8 mouse cellular contexts compared by ENCODE assay signal in the genomic region with DNA sequence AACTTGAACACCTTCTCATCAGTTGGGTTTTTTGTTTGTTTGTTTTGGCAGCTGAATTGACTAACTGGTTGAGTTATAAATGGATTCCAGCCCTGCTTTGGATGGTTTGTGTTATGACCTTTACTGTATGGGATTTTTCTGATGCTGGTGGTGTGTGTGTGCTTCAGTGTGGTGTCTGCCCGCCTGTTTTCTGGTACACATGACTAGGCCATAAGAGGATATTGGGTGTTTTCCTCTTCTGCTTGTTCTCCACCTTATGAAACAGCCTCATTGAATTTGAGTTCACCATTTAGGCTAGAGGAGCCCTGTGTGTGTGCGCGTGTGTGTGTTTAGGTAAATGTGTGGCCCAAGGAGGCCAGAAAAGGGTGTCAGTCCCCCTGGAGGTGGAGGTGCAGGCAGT. TPM values are rescaled to one million over a fixed set of nuclear protein-coding genes. Genes with fewer than 3 reads are reported as not detected.
DNase-seq lines count a peak whose midpoint lies in the region; ATAC-seq lines count a peak whose summit lies in the region.

No protein-coding gene starts in this region.

- no peaks in the 10 kb centered on the region for H3K27me3 ChIP-seq in limb, embryonic 11.5 days (ENCODE audit: control insufficient read depth, insufficient read depth, low read length)
- H3K27me3 ChIP-seq in stomach, embryonic 15.5 days (replicated peaks) = no peaks in the 10 kb centered on the region

- ATAC-seq in CD4-positive, CD25-positive, alpha-beta regulatory T cell, adult 4 months = no peak
- no peak for ATAC-seq in limb, embryonic 11.5 days (ENCODE audit: insufficient number of reproducible peaks, low FRiP score, low TSS enrichment, low read depth)
- ATAC-seq in stomach, embryonic 15.5 days (ENCODE audit: insufficient read depth, low FRiP score, low read depth) = no peak

- H3K27ac ChIP-seq in limb, embryonic 11.5 days (replicated peaks; ENCODE audit: low read depth, low read length) = no peak overlapping the region
- H3K27ac ChIP-seq in stomach, embryonic 15.5 days = peak overlapping the region; percentile 99; the same call in 1 of the 2 replicates

- H3K9ac ChIP-seq in limb, embryonic 11.5 days (ENCODE audit: low read length) = peak overlapping the region; percentile 94
- peak overlapping the region; percentile 30; the same call in 1 of the 2 replicates for H3K9ac ChIP-seq in stomach, embryonic 15.5 days

- H3K4me2 ChIP-seq in limb, embryonic 11.5 days (ENCODE audit: low read depth, severe bottlenecking) = peak overlapping the region; percentile 85
- peak overlapping the region; percentile 76 for H3K4me2 ChIP-seq in stomach, embryonic 15.5 days

- 67% methylated on average over 3 of the region's 3 CpGs for WGBS in limb, embryonic 11.5 days
- 39% methylated on average over 3 of the region's 3 CpGs for WGBS in stomach, embryonic 15.5 days

- no peaks in the 10 kb centered on the region for H3K9me3 ChIP-seq in limb, embryonic 11.5 days (ENCODE audit: control insufficient read depth, low read length)
- no peaks in the 10 kb centered on the region for H3K9me3 ChIP-seq in stomach, embryonic 15.5 days

- peak overlapping the region; percentile 95 for H3K4me3 ChIP-seq in limb, embryonic 11.5 days (ENCODE audit: low read depth, low read length)
- H3K4me3 ChIP-seq in stomach, embryonic 15.5 days (replicated peaks) = peak overlapping the region; percentile 89

- peak; percentile 26 for DNase-seq in CD4-positive, CD25-positive, alpha-beta regulatory T cell, adult 2 months (ENCODE audit: low read depth, low spot score)
- DNase-seq in thymus, postnatal 14 days = peak; percentile 11
- no peak for DNase-seq in thymus, adult 18-20 months
- DNase-seq in limb, embryonic 11.5 days (ENCODE audit: low spot score) = no peak
- no peak for DNase-seq in gastrocnemius, adult 8-10 months (ENCODE audit: low spot score in 2 of 2)
- DNase-seq in cerebellum, adult 9-10 months = no peak

- no peaks in the 10 kb centered on the region; the same call in 1 of the 2 replicates for H3K36me3 ChIP-seq in limb, embryonic 11.5 days (ENCODE audit: control insufficient read depth, insufficient read depth, low read length)
- H3K36me3 ChIP-seq in stomach, embryonic 15.5 days = no peaks in the 10 kb centered on the region

- H3K4me1 ChIP-seq in limb, embryonic 11.5 days (ENCODE audit: control insufficient read depth, insufficient read depth, low read length) = peaks cover 8% of the 10 kb centered on the region
- peaks cover 9% of the 10 kb centered on the region; the same call in 1 of the 2 replicates for H3K4me1 ChIP-seq in stomach, embryonic 15.5 days

RNA-seq across cellular contexts. Expression of gene Txndc12, which starts 1.1 kb away (rescaled TPM):
- polyA plus RNA-seq in CD4-positive, CD25-positive, alpha-beta regulatory T cell, adult 4 months (2017; shearing (Covaris generic)) = 10 to 100 TPM; 58.1 to 68.8 TPM
- polyA plus RNA-seq in limb, embryonic 11.5 days (2014; fragmentation: Nextera tagmentation; extraction: Ambion mirVana) = 116 TPM in 2 replicates
- 97.2 and 108 TPM in 2 replicates for polyA plus RNA-seq in stomach, embryonic 15.5 days (2015; fragmentation: Nextera tagmentation; extraction: Ambion mirVana)
- total RNA-seq in gastrocnemius, adult 8-10 months (2022) = 10 to 100 TPM in 3 of 4 experiments, 1 to 10 TPM in 1; 9.8 to 13.5 (median 11.7) TPM

RNA-seq across cellular contexts. Expression of gene Btf3l4, which starts 2.1 kb away (rescaled TPM):
- polyA plus RNA-seq in CD4-positive, CD25-positive, alpha-beta regulatory T cell, adult 4 months (2017; shearing (Covaris generic)) = 10 to 100 TPM; 47.5 to 65.2 TPM
- polyA plus RNA-seq in limb, embryonic 11.5 days (2014; fragmentation: Nextera tagmentation; extraction: Ambion mirVana) = 249 and 251 TPM in 2 replicates
- 122 and 145 TPM in 2 replicates for polyA plus RNA-seq in stomach, embryonic 15.5 days (2015; fragmentation: Nextera tagmentation; extraction: Ambion mirVana)
- 10 to 100 TPM; 35.7 to 46.0 (median 41.9) TPM for total RNA-seq in gastrocnemius, adult 8-10 months (2022)

RNA-seq across cellular contexts. Expression of gene Kti12, which starts 12.1 kb away (rescaled TPM):
- 10 to 100 TPM in 1 of 2 experiments, 1 to 10 TPM in 1; 8.1 to 13.5 TPM for polyA plus RNA-seq in CD4-positive, CD25-positive, alpha-beta regulatory T cell, adult 4 months (2017; shearing (Covaris generic))
- 59.3 and 60.9 TPM in 2 replicates for polyA plus RNA-seq in limb, embryonic 11.5 days (2014; fragmentation: Nextera tagmentation; extraction: Ambion mirVana)
- 54.8 TPM in 2 replicates for polyA plus RNA-seq in stomach, embryonic 15.5 days (2015; fragmentation: Nextera tagmentation; extraction: Ambion mirVana)
- total RNA-seq in gastrocnemius, adult 8-10 months (2022) = 10 to 100 TPM; 23.2 to 28.8 (median 27.3) TPM

RNA-seq across cellular contexts. Expression of gene A730015C16Rik, which starts 12.9 kb away (rescaled TPM):
- polyA plus RNA-seq in CD4-positive, CD25-positive, alpha-beta regulatory T cell, adult 4 months (2017; shearing (Covaris generic)) = not detected
- 0.71 and 1.5 TPM in 2 replicates for polyA plus RNA-seq in limb, embryonic 11.5 days (2014; fragmentation: Nextera tagmentation; extraction: Ambion mirVana)
- polyA plus RNA-seq in stomach, embryonic 15.5 days (2015; fragmentation: Nextera tagmentation; extraction: Ambion mirVana) = 0.98 and 2.5 TPM in 2 replicates
- under 1 TPM in 1 of 4 experiments, not detected in 3; 0.22 TPM for total RNA-seq in gastrocnemius, adult 8-10 months (2022)

RNA-seq across cellular contexts. Expression of gene Rab3b, which starts 43.4 kb away (rescaled TPM):
- polyA plus RNA-seq in CD4-positive, CD25-positive, alpha-beta regulatory T cell, adult 4 months (2017; shearing (Covaris generic)) = not detected
- 13.3 and 13.4 TPM in 2 replicates for polyA plus RNA-seq in limb, embryonic 11.5 days (2014; fragmentation: Nextera tagmentation; extraction: Ambion mirVana)
- 10.8 and 11.9 TPM in 2 replicates for polyA plus RNA-seq in stomach, embryonic 15.5 days (2015; fragmentation: Nextera tagmentation; extraction: Ambion mirVana)
- total RNA-seq in gastrocnemius, adult 8-10 months (2022) = not detected

Comparison
In these comparisons a context has a peak if more than half of its experiments do, and no peak if none do; other contexts are left out.
1. DNase-seq: peak in CD4-positive, CD25-positive, alpha-beta regulatory T cell, adult 2 months (single experiment) and thymus, postnatal 14 days (single experiment); none in thymus, adult 18-20 months (0 of 2), limb, embryonic 11.5 days (single experiment), gastrocnemius, adult 8-10 months (0 of 2) and cerebellum, adult 9-10 months (single experiment).